Mouse (Mus musculus) myocyte (in vitro differentiated cells): Measurements from ENCODE around the gene Pard3. TPM values are rescaled to one million over a fixed set of nuclear protein-coding genes. Genes with fewer than 3 reads are reported as not detected.

ENCODE experiments used
- H3K27me3 ChIP-seq: one replicate; pipeline ENCODE4 v1.6.1; 2011; ENCODE audit not compliant: control insufficient read depth, insufficient read depth, insufficient read length
- H3K36me3 ChIP-seq: one replicate; pipeline ENCODE4 v1.6.1; 2011; ENCODE audit not compliant: control insufficient read depth, insufficient read depth
- H3K4me2 ChIP-seq: one replicate; pipeline ENCODE4 v1.6.1; 2011; ENCODE audit warnings: low read depth, control low read depth
- H3K4me3 ChIP-seq: one replicate; pipeline ENCODE4 v1.5.1; 2011; ENCODE audit warnings: mild to moderate bottlenecking, control low read depth, moderate library complexity
- H3K79me2 ChIP-seq: one replicate; pipeline ENCODE4 v1.6.1; 2011; ENCODE audit not compliant: control insufficient read depth, insufficient read depth
- H3ac ChIP-seq: one replicate; pipeline ENCODE4 v1.6.1; 2011; ENCODE audit not compliant: control insufficient read depth, insufficient read length
- CEBPB ChIP-seq: IDR thresholded peaks from 2 replicates; pipeline ENCODE4 v1.6.1; 2011; ENCODE audit warnings: mild to moderate bottlenecking, moderate library complexity; ENCODE audit not compliant: poor library complexity, insufficient read depth, severe bottlenecking
- E2F4 ChIP-seq: IDR thresholded peaks from one replicate; pipeline ENCODE4 v1.6.1; 2011; ENCODE audit warnings: mild to moderate bottlenecking, control low read depth, moderate library complexity; ENCODE audit not compliant: insufficient read depth
- MAX ChIP-seq: IDR thresholded peaks from one replicate; pipeline ENCODE4 v1.6.1; 2011; ENCODE audit warnings: low read depth, mild to moderate bottlenecking, control low read depth
- MYOD1 ChIP-seq, 3 experiments: IDR thresholded peaks; one replicate each; pipeline ENCODE4 v1.6.1; 2011; ENCODE audit warnings: control low read depth in 2 of 3, low read depth in 2 of 3, mild to moderate bottlenecking in 2 of 3, moderate library complexity in 1 of 3; ENCODE audit not compliant: insufficient read length in 2 of 3, control insufficient read depth in 1 of 3
- MYOG ChIP-seq, 3 experiments: IDR thresholded peaks; one replicate each; pipeline ENCODE4 v1.6.1; 2011; ENCODE audit warnings: control low read depth in 2 of 3, low read depth in 2 of 3, mild to moderate bottlenecking in 2 of 3; ENCODE audit not compliant: insufficient read length in 2 of 3, control insufficient read depth in 1 of 3, insufficient read depth in 1 of 3
- POLR2A ChIP-seq: IDR thresholded peaks from one replicate; pipeline ENCODE4 v1.6.1; 2011; ENCODE audit warnings: low read depth, mild to moderate bottlenecking, control low read depth, moderate library complexity; ENCODE audit not compliant: insufficient read length
- POLR2AphosphoS2 ChIP-seq: IDR thresholded peaks from one replicate; pipeline ENCODE4 v1.6.1; 2011; ENCODE audit warnings: low read depth, control low read depth; ENCODE audit not compliant: insufficient read length
- REST ChIP-seq: IDR thresholded peaks from one replicate; pipeline ENCODE4 v1.6.1; 2011; ENCODE audit warnings: mild to moderate bottlenecking, control low read depth, moderate library complexity; ENCODE audit not compliant: insufficient read depth, insufficient read length
- SRF ChIP-seq: IDR thresholded peaks from one replicate; pipeline ENCODE4 v1.6.1; 2011; ENCODE audit warnings: low read depth; ENCODE audit not compliant: control insufficient read depth, insufficient read length
- TCF12 ChIP-seq: IDR thresholded peaks from one replicate; pipeline ENCODE4 v1.6.1; 2011; ENCODE audit warnings: mild to moderate bottlenecking, control low read depth; ENCODE audit not compliant: poor library complexity, insufficient read depth, severe bottlenecking
- TCF3 ChIP-seq: IDR thresholded peaks from one replicate; pipeline ENCODE4 v1.6.1; 2011; ENCODE audit warnings: low read depth, control low read depth; ENCODE audit not compliant: insufficient read length
- USF1 ChIP-seq: IDR thresholded peaks from one replicate; pipeline ENCODE4 v1.6.1; 2011; ENCODE audit warnings: low read depth, mild to moderate bottlenecking, control low read depth, moderate library complexity
- polyA plus RNA-seq: library from polyadenylated mRNA; unstranded; fragments of >200 nt; fragmentation: generic; extraction: Trizol; gene quantifications from one replicate; pipeline ENCODE4 v1.2.1, GENCODE M21; 2012; ENCODE audit warnings: missing spikeins

Pard3 gene
- polyA plus RNA-seq, 1 experiment, result 24.3 TPM

- Histone ChIP-seq H3K27me3 (no peaks in the 10 kb centered on the region), H3ac (no peak overlapping the region), H3K79me2 (peaks cover 93% of the 10 kb centered on the region), H3K4me3 (no peak overlapping the region), H3K4me2 (no peak overlapping the region), H3K36me3 (no peaks in the 10 kb centered on the region)
- no peak for TF ChIP-seq SRF
- no peak for TF ChIP-seq MAX
- TF ChIP-seq POLR2AphosphoS2, result no peak
- no peak for TF ChIP-seq TCF12
- TF ChIP-seq E2F4, result no peak
- TF ChIP-seq POLR2A, result no peak
- TF ChIP-seq USF1, result no peak
- no peak for TF ChIP-seq TCF3
- TF ChIP-seq MYOD1 (IDR thresholded peaks at IDR 0.05; ENCODE audit: control insufficient read depth in 1 of 3, insufficient read length in 2 of 3, low read depth in 2 of 3), result no peak
- TF ChIP-seq CEBPB, result no peak
- TF ChIP-seq REST, result no peak
- TF ChIP-seq MYOG (IDR thresholded peaks at IDR 0.05; ENCODE audit: control insufficient read depth in 1 of 3, insufficient read depth in 1 of 3, insufficient read length in 2 of 3, low read depth in 2 of 3), result no peak
These were observed 6.5 kb downstream of the Pard3 start for GRCm38 (mm10) chr8:127070225-127070624.

GRCm38 (mm10) chr8:127073052-127073618 lies 9.4 kb downstream of the Pard3 start:
- no peak overlapping the region for H3ac ChIP-seq
- H3K27me3 ChIP-seq, result no peaks in the 10 kb centered on the region
- peak; percentile 86 for TF ChIP-seq CEBPB
- TF ChIP-seq MYOD1 (IDR thresholded peaks at IDR 0.05; ENCODE audit: control insufficient read depth in 1 of 3, insufficient read length in 2 of 3, low read depth in 2 of 3), result no peak
- no peak overlapping the region for H3K4me3 ChIP-seq
- H3K36me3 ChIP-seq, result no peaks in the 10 kb centered on the region
- H3K4me2 ChIP-seq, result peak overlapping the region; percentile 37
- H3K79me2 ChIP-seq, result peaks cover 91% of the 10 kb centered on the region

- Histone ChIP-seq H3K4me2 (no peak overlapping the region), H3K79me2 (peaks cover 90% of the 10 kb centered on the region), H3K27me3 (no peaks in the 10 kb centered on the region), H3K36me3 (no peaks in the 10 kb centered on the region), H3ac (no peak overlapping the region), H3K4me3 (no peak overlapping the region)
- TF ChIP-seq POLR2AphosphoS2, result no peak
- no peak for TF ChIP-seq MYOG (IDR thresholded peaks at IDR 0.05; ENCODE audit: control insufficient read depth in 1 of 3, insufficient read depth in 1 of 3, insufficient read length in 2 of 3, low read depth in 2 of 3)
- TF ChIP-seq POLR2A, result no peak
- no peak for TF ChIP-seq REST
- TF ChIP-seq MAX, result no peak
- TF ChIP-seq CEBPB, result no peak
- no peak for TF ChIP-seq TCF3
- TF ChIP-seq SRF, result no peak
- TF ChIP-seq MYOD1 (IDR thresholded peaks at IDR 0.05; ENCODE audit: control insufficient read depth in 1 of 3, insufficient read length in 2 of 3, low read depth in 2 of 3), result no peak
These were observed 12.8 kb downstream of the Pard3 start for GRCm38 (mm10) chr8:127076511-127076910.

GRCm38 (mm10) chr8:127079244-127079805 lies 15.6 kb downstream of the Pard3 start:
- Histone ChIP-seq H3K36me3 (no peaks in the 10 kb centered on the region), H3ac (no peak overlapping the region), H3K4me2 (no peak overlapping the region), H3K4me3 (no peak overlapping the region), H3K27me3 (no peaks in the 10 kb centered on the region), H3K79me2 (peaks cover 96% of the 10 kb centered on the region)
- no peak for TF ChIP-seq E2F4

GRCm38 (mm10) chr8:127081297-127081696 lies 17.6 kb downstream of the Pard3 start:
- TF ChIP-seq SRF (no peak), CEBPB (no peak), MYOG (IDR thresholded peaks at IDR 0.05; ENCODE audit: control insufficient read depth in 1 of 3, insufficient read depth in 1 of 3, insufficient read length in 2 of 3, low read depth in 2 of 3) (peak in 1 of 3 experiments; percentile 33), MYOD1 (IDR thresholded peaks at IDR 0.05; ENCODE audit: control insufficient read depth in 1 of 3, insufficient read length in 2 of 3, low read depth in 2 of 3) (peak in 1 of 3 experiments; percentile 50), TCF12 (no peak), POLR2A (no peak), MAX (no peak), REST (no peak), TCF3 (no peak), E2F4 (no peak), POLR2AphosphoS2 (no peak), USF1 (no peak)
- no peak overlapping the region for H3ac ChIP-seq
- peaks cover 94% of the 10 kb centered on the region for H3K79me2 ChIP-seq
- no peak overlapping the region for H3K4me3 ChIP-seq
- H3K4me2 ChIP-seq, result no peak overlapping the region
- H3K36me3 ChIP-seq, result no peaks in the 10 kb centered on the region
- H3K27me3 ChIP-seq, result no peaks in the 10 kb centered on the region

GRCm38 (mm10) chr8:127082486-127082885 lies 18.8 kb downstream of the Pard3 start:
- no peak overlapping the region for H3ac ChIP-seq
- TF ChIP-seq MYOG (IDR thresholded peaks at IDR 0.05; ENCODE audit: control insufficient read depth in 1 of 3, insufficient read depth in 1 of 3, insufficient read length in 2 of 3, low read depth in 2 of 3) (no peak), USF1 (no peak), POLR2A (no peak)
- no peaks in the 10 kb centered on the region for H3K36me3 ChIP-seq

More at GRCm38 (mm10) chr8:127082486-127082885, 18.8 kb downstream of the Pard3 start:
- no peaks in the 10 kb centered on the region for H3K27me3 ChIP-seq
- no peak overlapping the region for H3K4me3 ChIP-seq
- no peak overlapping the region for H3K4me2 ChIP-seq
- H3K79me2 ChIP-seq, result peaks cover 86% of the 10 kb centered on the region
